Mouse (Mus musculus) heart, postnatal 0 days (tissue): ENCODE data around the gene Lrrc8c.

Source experiments
- CTCF ChIP-seq: IDR thresholded peaks from 2 replicates; pipeline ENCODE4 v1.5.1; 2016; ENCODE audit warnings: antibody characterized with exemption, control low read depth, low read depth
- EP300 ChIP-seq: IDR thresholded peaks from 2 replicates; pipeline ENCODE4 v1.6.1; 2016; ENCODE audit warnings: antibody characterized with exemption, low read depth

DNA sequence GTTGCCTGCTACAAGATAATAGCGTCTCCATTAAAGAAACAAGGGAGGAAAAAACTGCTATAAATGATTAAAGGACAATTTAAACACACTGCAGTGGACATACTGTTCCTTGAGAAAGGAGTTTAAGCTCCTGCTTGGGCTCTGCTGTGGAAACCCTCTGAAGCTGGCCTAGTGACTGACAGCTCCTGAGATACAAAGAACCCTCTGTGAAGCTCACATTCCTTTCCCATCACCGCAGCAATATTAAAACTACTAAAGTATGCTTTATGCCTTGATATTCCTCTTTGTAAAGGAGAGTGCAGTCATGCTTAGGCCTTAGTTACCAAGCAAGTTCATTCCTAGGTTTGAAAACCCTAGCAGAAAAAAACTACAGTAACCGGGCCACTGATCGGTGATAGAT lies 66.7 kb downstream of the Lrrc8c start:
- no peak for TF ChIP-seq CTCF
- TF ChIP-seq EP300: no peak
